Mouse (Mus musculus) heart, adult 2 months (tissue): ENCODE measurements around the gene Cisd2. TPM values are rescaled to one million over a fixed set of nuclear protein-coding genes. Genes with fewer than 3 reads are reported as not detected.

Experiments used
- DNase-seq, 2 experiments: peaks; one replicate each; pipeline ENCODE4 v3.0.0; 2021
- H3K27ac ChIP-seq: fragments of 200-600 bp; 2 replicates; pipeline ENCODE4 v1.8.1; 2022
- H3K27me3 ChIP-seq: fragments of 200-500 bp; 2 replicates; pipeline ENCODE4 v1.6.1; 2012; ENCODE audit warnings: mild to moderate bottlenecking, low read length, inconsistent platforms, mixed read lengths; ENCODE audit not compliant: control insufficient read depth, insufficient read depth
- H3K36me3 ChIP-seq: fragments of 200-500 bp; 2 replicates; pipeline ENCODE4 v1.6.1; 2012; ENCODE audit warnings: low read length, inconsistent platforms; ENCODE audit not compliant: control insufficient read depth, insufficient read depth
- H3K4me1 ChIP-seq: fragments of 200-500 bp; 2 replicates; pipeline ENCODE4 v1.6.1; 2011; ENCODE audit warnings: low read length; ENCODE audit not compliant: control insufficient read depth, insufficient read depth
- H3K4me3 ChIP-seq: fragments of 200-600 bp; 2 replicates; pipeline ENCODE4 v1.8.1; 2022
- H3K79me2 ChIP-seq: fragments of 200-500 bp; replicated peaks from 2 replicates; pipeline ENCODE4 v1.6.1; 2012; ENCODE audit warnings: mild to moderate bottlenecking, inconsistent platforms, low read length, moderate library complexity, mixed read lengths; ENCODE audit not compliant: control insufficient read depth, insufficient read depth
- H3K9ac ChIP-seq: fragments of 200-500 bp; 2 replicates; pipeline ENCODE4 v1.6.1; 2012; ENCODE audit warnings: low read depth, mild to moderate bottlenecking, control low read depth, inconsistent platforms, low read length, mixed read lengths
- CTCF ChIP-seq: fragments of 200-600 bp; IDR thresholded peaks from 2 replicates; pipeline ENCODE4 v1.8.1; 2022; ENCODE audit warnings: antibody characterized with exemption, mild to moderate bottlenecking, moderate library complexity
- EP300 ChIP-seq: fragments of 200-500 bp; IDR thresholded peaks from 2 replicates; pipeline ENCODE4 v1.6.1; 2011; ENCODE audit warnings: low read depth, low read length, control low read depth; ENCODE audit not compliant: insufficient read depth
- POLR2A ChIP-seq: fragments of 200-500 bp; IDR thresholded peaks from 2 replicates; pipeline ENCODE4 v1.6.1; 2011; ENCODE audit warnings: mild to moderate bottlenecking, low read depth, low read length, control low read depth; ENCODE audit not compliant: insufficient read depth
- WGBS: fragments of 180-500 bp; shearing (Covaris S2); methylation state at CpG from one replicate; pipeline ENCODE4 v1.1.7; 2018; 5-methylcytosine and 5-hydroxymethylcytosine counted together
- intact Hi-C: fragments of 180-260 bp; cut with DNase I; formaldehyde crosslinking; loops from one replicate; pipeline ENCODE4 v1.15.1; 2025
- polyA plus RNA-seq: library from polyadenylated mRNA; depleted of rRNA; stranded (reverse); fragments of >200 nt; gene quantifications from 2 replicates; pipeline ENCODE4 v1.2.3, GENCODE M21; 2012
- total RNA-seq, 2 experiments: library from RNA; stranded (reverse); gene quantifications; 2 replicates each; pipeline ENCODE4 v1.2.3; 2021

The Cisd2 gene
- total and polyA plus RNA-seq, 3 experiments, result 20.6 to 55.0 (median 47.1) TPM

- Histone ChIP-seq H3K4me3 (peak within 1 kb of the TSS; percentile 75), H3K27ac (peak within 1 kb of the TSS; percentile 99), H3K36me3 (peaks cover 18% of the 10 kb centered on the region), H3K79me2 (peaks cover 2% of the 10 kb centered on the region; the same call in 1 of the 2 replicates), H3K9ac (peak within 1 kb of the TSS; percentile 98), H3K4me1 (peaks cover 4% of the 10 kb centered on the region), H3K27me3 (no peaks in the 10 kb centered on the region)
- TF ChIP-seq CTCF (no peak), POLR2A (peak; percentile 57), EP300 (peak; percentile 89)
- DNase-seq, result peak; percentile 99 to 100
- intact Hi-C loops, result loop anchor here (1.0 to 2.0 kb wide), 2 partner anchors 15 to 83 kb away; partner anchors contain the start of gene Cisd2
- under 1% methylated on average over 55 of the region's 56 CpGs for WGBS
Observed at GRCm38 (mm10) chr3:135437758-135438495, 14.2 kb upstream of the Cisd2 start, which contains the start of gene Ube2d3. Ube2d3 (plus strand) TSS chr3:135438149.

GRCm38 (mm10) chr3:135436901-135437616 lies 13.3 kb upstream of the Cisd2 start:
- no peaks in the 10 kb centered on the region for H3K27me3 ChIP-seq
- H3K36me3 ChIP-seq, result peaks cover 13% of the 10 kb centered on the region
- DNase-seq, result no peak
- WGBS, result 58% methylated on average over 14 of the region's 14 CpGs
- peaks cover 2% of the 10 kb centered on the region for H3K4me1 ChIP-seq
- TF ChIP-seq EP300 (no peak), POLR2A (no peak)
- H3K79me2 ChIP-seq, result peaks cover 2% of the 10 kb centered on the region; the same call in 1 of the 2 replicates
- peak overlapping the region; percentile 83 for H3K27ac ChIP-seq
- intact Hi-C loops, result no loop called here
- H3K4me3 ChIP-seq, result peak overlapping the region; percentile 75
- H3K9ac ChIP-seq, result no peak overlapping the region; the same call in 1 of the 2 replicates

GRCm38 (mm10) chr3:135422856-135423607 lies 693 bp downstream of the Cisd2 start:
- H3K9ac ChIP-seq, result peak overlapping the region; percentile 94
- H3K36me3 ChIP-seq, result peaks cover 14% of the 10 kb centered on the region
- H3K79me2 ChIP-seq, result peaks cover 5% of the 10 kb centered on the region; the same call in 1 of the 2 replicates
- peaks cover 4% of the 10 kb centered on the region for H3K4me1 ChIP-seq
- peak overlapping the region; percentile 74 for H3K4me3 ChIP-seq
- intact Hi-C loops, result loop anchor here (1.0 to 5.0 kb wide), 3 partner anchors 15 to 174 kb away; partner anchors contain the start of gene Ube2d3
- H3K27me3 ChIP-seq, result no peaks in the 10 kb centered on the region
- WGBS, result 1% methylated on average over 98 of the region's 103 CpGs
- peak overlapping the region; percentile 97 for H3K27ac ChIP-seq
- 0 out of 2 replicates have a peak, but pooled peaks have one; percentile 26 for TF ChIP-seq EP300
- TF ChIP-seq POLR2A, result peak; percentile 94
- TF ChIP-seq CTCF, result no peak
- peak; percentile 92 to 93 for DNase-seq

- no peak for DNase-seq
- intact Hi-C loops, result loop anchor here (2.0 to 5.0 kb wide), 2 partner anchors 20 to 175 kb away; no protein-coding TSS in a partner anchor
- 6% methylated on average over 8 of the region's 8 CpGs for WGBS
- Histone ChIP-seq H3K4me1 (peaks cover 4% of the 10 kb centered on the region), H3K36me3 (peaks cover 14% of the 10 kb centered on the region), H3K27ac (peak overlapping the region; percentile 97), H3K27me3 (no peaks in the 10 kb centered on the region), H3K9ac (peak overlapping the region; percentile 84), H3K4me3 (peak overlapping the region; percentile 74), H3K79me2 (peaks cover 5% of the 10 kb centered on the region; the same call in 1 of the 2 replicates)
- TF ChIP-seq CTCF, result no peak
- no peak for TF ChIP-seq POLR2A
- TF ChIP-seq EP300, result no peak
Observed at GRCm38 (mm10) chr3:135422232-135422855, 1.4 kb downstream of the Cisd2 start.

GRCm38 (mm10) chr3:135421310-135421594 lies 2.5 kb downstream of the Cisd2 start:
- no peaks in the 10 kb centered on the region for H3K27me3 ChIP-seq
- H3K4me1 ChIP-seq, result peaks cover 4% of the 10 kb centered on the region
- TF ChIP-seq EP300, result no peak
- no peak for TF ChIP-seq CTCF
- no peak for TF ChIP-seq POLR2A
- H3K9ac ChIP-seq, result no peak overlapping the region
- H3K79me2 ChIP-seq, result peaks cover 9% of the 10 kb centered on the region
- H3K36me3 ChIP-seq, result peaks cover 14% of the 10 kb centered on the region
- intact Hi-C loops, result loop anchor here (5.0 kb wide), 1 partner anchor 176 kb away; no protein-coding TSS in a partner anchor
- H3K4me3 ChIP-seq, result no peak overlapping the region
- peak overlapping the region; percentile 97; the same call in 1 of the 2 replicates for H3K27ac ChIP-seq
- DNase-seq, result no peak
